Mouse (Mus musculus): ENCODE measurements around the gene Sox6. TPM values are rescaled to one million over a fixed set of nuclear protein-coding genes. Genes with fewer than 3 reads are reported as not detected.

Gene Sox6
- total and polyA plus RNA-seq, 3 experiments, result 2.3 to 162 (median 3.8) TPM

- no peak for TF ChIP-seq TAL1 (conservative IDR thresholded peaks at IDR 0.05; ENCODE audit: low read depth, low read length)
- no peak for TF ChIP-seq POLR2AphosphoS5 (IDR thresholded peaks at IDR 0.05; ENCODE audit: insufficient replicate concordance, low read depth, low read length)
- TF ChIP-seq GATA2 (IDR thresholded peaks at IDR 0.05; ENCODE audit: borderline replicate concordance, low read depth, low read length), result no peak
- no peak for TF ChIP-seq CTCF (IDR thresholded peaks at IDR 0.05; ENCODE audit: low read depth, low read length)
- no peak for TF ChIP-seq GATA1 (IDR thresholded peaks at IDR 0.05; ENCODE audit: borderline replicate concordance, low read length)
- no peak for DNase-seq (ENCODE audit: low spot score)
- ATAC-seq (ENCODE audit: extremely low read depth, insufficient number of reproducible peaks, low FRiP score, poor library complexity, severe bottlenecking), result no peak
These were observed 123.3 kb downstream of the Sox6 start for GRCm38 (mm10) chr7:115915338-115915737.

GRCm38 (mm10) chr7:115910313-115910712 lies 128.3 kb downstream of the Sox6 start:
- DNase-seq (ENCODE audit: low spot score) (no peak), ATAC-seq (ENCODE audit: extremely low read depth, insufficient number of reproducible peaks, low FRiP score, poor library complexity, severe bottlenecking) (no peak)
- Histone ChIP-seq H3K4me3 (ENCODE audit: low read depth, low read length) (no peak overlapping the region), H3K9me3 (replicated peaks) (no peaks in the 10 kb centered on the region), H3K36me3 (replicated peaks) (no peaks in the 10 kb centered on the region), H3K27me3 (ENCODE audit: insufficient read depth, low read length) (peaks cover 13% of the 10 kb centered on the region), H3K4me1 (ENCODE audit: insufficient read depth, low read depth, low read length) (no peaks in the 10 kb centered on the region)
- no peak for TF ChIP-seq TAL1 (conservative IDR thresholded peaks at IDR 0.05; ENCODE audit: low read depth, low read length)
- no peak for TF ChIP-seq GATA2 (IDR thresholded peaks at IDR 0.05; ENCODE audit: borderline replicate concordance, low read depth, low read length)
- no peak for TF ChIP-seq POLR2AphosphoS5 (IDR thresholded peaks at IDR 0.05; ENCODE audit: insufficient replicate concordance, low read depth, low read length)
- TF ChIP-seq CTCF (IDR thresholded peaks at IDR 0.05; ENCODE audit: low read depth, low read length), result no peak
- TF ChIP-seq GATA1 (IDR thresholded peaks at IDR 0.05; ENCODE audit: borderline replicate concordance, low read length), result no peak

More at GRCm38 (mm10) chr7:115915338-115915737, 123.3 kb downstream of the Sox6 start:
- Histone ChIP-seq H3K4me1 (ENCODE audit: insufficient read depth, low read depth, low read length) (no peaks in the 10 kb centered on the region), H3K36me3 (replicated peaks) (no peaks in the 10 kb centered on the region), H3K27me3 (ENCODE audit: insufficient read depth, low read length) (peaks cover 30% of the 10 kb centered on the region), H3K9me3 (replicated peaks) (no peaks in the 10 kb centered on the region), H3K4me3 (ENCODE audit: low read depth, low read length) (no peak overlapping the region)

DNA sequence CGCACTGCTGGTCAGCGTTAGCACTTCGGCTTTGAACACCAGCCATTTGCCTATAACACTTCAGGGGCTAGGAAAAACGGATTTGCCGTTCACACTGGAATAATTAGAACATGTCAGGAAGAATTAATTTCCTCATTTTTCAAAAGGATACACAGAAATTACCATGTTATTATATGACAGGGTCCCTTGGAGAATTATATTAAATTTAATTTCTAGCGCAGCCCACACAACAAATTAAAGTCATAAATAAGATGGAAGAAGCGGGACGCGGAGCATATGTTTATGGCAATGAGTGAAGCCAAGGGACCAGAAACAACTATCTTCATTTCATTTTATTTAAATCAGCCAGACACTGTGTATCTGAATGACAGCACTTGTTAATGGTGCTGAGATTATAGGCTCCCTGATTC lies 133.8 kb downstream of the Sox6 start:
- H3K4me1 ChIP-seq (ENCODE audit: insufficient read depth, low read depth, low read length), result peaks cover 21% of the 10 kb centered on the region
- H3K9me3 ChIP-seq (replicated peaks), result no peaks in the 10 kb centered on the region
- TF ChIP-seq POLR2AphosphoS5 (IDR thresholded peaks at IDR 0.05; ENCODE audit: insufficient replicate concordance, low read depth, low read length) (no peak), GATA1 (IDR thresholded peaks at IDR 0.05; ENCODE audit: borderline replicate concordance, low read length) (no peak), TAL1 (conservative IDR thresholded peaks at IDR 0.05; ENCODE audit: low read depth, low read length) (no peak), CTCF (IDR thresholded peaks at IDR 0.05; ENCODE audit: low read depth, low read length) (no peak), GATA2 (IDR thresholded peaks at IDR 0.05; ENCODE audit: borderline replicate concordance, low read depth, low read length) (no peak)
- no peak overlapping the region; the same call in 1 of the 2 replicates for H3K4me3 ChIP-seq (ENCODE audit: low read depth, low read length)
- DNase-seq (ENCODE audit: low spot score), result no peak
- peaks cover 2% of the 10 kb centered on the region; the same call in 1 of the 2 replicates for H3K27me3 ChIP-seq (ENCODE audit: insufficient read depth, low read length)
- no peaks in the 10 kb centered on the region for H3K36me3 ChIP-seq (replicated peaks)
- ATAC-seq (ENCODE audit: extremely low read depth, insufficient number of reproducible peaks, low FRiP score, poor library complexity, severe bottlenecking), result no peak

DNA sequence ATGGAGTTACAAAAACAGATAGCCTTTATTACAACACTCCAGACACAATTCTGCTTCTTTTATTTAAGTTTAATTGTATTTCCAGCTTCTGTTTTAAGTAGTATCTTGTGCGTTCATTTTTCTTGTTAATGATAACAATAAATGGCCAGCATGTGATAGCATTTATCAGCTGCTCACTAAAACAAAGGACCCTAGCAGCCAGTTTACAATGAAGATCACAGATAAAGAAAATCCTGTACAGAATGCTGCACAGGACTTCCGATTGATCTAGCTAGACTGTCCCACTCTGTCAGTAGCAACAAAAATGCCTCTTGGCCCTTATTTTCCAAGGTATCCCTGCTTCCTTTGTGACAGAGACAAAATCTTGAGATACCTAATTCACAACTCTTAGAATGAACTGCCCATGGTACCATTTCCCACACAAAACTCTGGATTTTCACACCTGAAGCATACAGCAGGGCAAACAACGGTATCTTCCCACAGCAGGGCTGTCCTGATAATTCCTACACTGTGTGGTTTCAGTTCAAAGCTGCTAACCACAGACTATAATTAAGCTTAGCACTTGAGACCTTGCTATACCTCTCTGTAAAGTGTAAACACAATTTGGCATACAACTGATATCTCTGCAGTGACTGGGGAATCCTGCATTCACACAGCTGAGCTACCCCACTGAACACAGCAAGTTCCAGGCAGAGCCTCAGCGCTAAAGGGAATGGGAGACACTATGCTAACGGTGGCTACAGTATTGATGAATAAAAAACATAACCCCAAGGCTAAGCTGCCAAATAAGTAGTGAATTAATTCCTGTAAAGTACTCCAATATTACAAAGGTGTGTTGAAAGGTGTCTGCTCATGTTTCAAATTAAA lies 134.4 kb downstream of the Sox6 start:
- TF ChIP-seq TAL1 (conservative IDR thresholded peaks at IDR 0.05; ENCODE audit: low read depth, low read length) (peak; percentile 56; the same call in 1 of the 2 replicates), GATA2 (IDR thresholded peaks at IDR 0.05; ENCODE audit: borderline replicate concordance, low read depth, low read length) (no peak), CTCF (IDR thresholded peaks at IDR 0.05; ENCODE audit: low read depth, low read length) (no peak), POLR2AphosphoS5 (IDR thresholded peaks at IDR 0.05; ENCODE audit: insufficient replicate concordance, low read depth, low read length) (no peak), GATA1 (IDR thresholded peaks at IDR 0.05; ENCODE audit: borderline replicate concordance, low read length) (no peak)
- Histone ChIP-seq H3K27me3 (ENCODE audit: insufficient read depth, low read length) (peaks cover 2% of the 10 kb centered on the region; the same call in 1 of the 2 replicates), H3K4me3 (ENCODE audit: low read depth, low read length) (no peak overlapping the region; the same call in 1 of the 2 replicates), H3K9me3 (replicated peaks) (no peaks in the 10 kb centered on the region), H3K4me1 (ENCODE audit: insufficient read depth, low read depth, low read length) (peaks cover 21% of the 10 kb centered on the region), H3K36me3 (replicated peaks) (no peaks in the 10 kb centered on the region)
- DNase-seq (ENCODE audit: low spot score) (peak; percentile 9), ATAC-seq (ENCODE audit: extremely low read depth, insufficient number of reproducible peaks, low FRiP score, poor library complexity, severe bottlenecking) (peak; percentile 82)

GRCm38 (mm10) chr7:115903368-115903767 lies 135.2 kb downstream of the Sox6 start:
- peaks cover 2% of the 10 kb centered on the region; the same call in 1 of the 2 replicates for H3K27me3 ChIP-seq (ENCODE audit: insufficient read depth, low read length)
- DNase-seq (ENCODE audit: low spot score), result no peak
- TF ChIP-seq CTCF (IDR thresholded peaks at IDR 0.05; ENCODE audit: low read depth, low read length) (no peak), GATA2 (IDR thresholded peaks at IDR 0.05; ENCODE audit: borderline replicate concordance, low read depth, low read length) (no peak), GATA1 (IDR thresholded peaks at IDR 0.05; ENCODE audit: borderline replicate concordance, low read length) (no peak), TAL1 (conservative IDR thresholded peaks at IDR 0.05; ENCODE audit: low read depth, low read length) (no peak), POLR2AphosphoS5 (IDR thresholded peaks at IDR 0.05; ENCODE audit: insufficient replicate concordance, low read depth, low read length) (no peak)
- H3K9me3 ChIP-seq (replicated peaks), result no peaks in the 10 kb centered on the region
- ATAC-seq (ENCODE audit: extremely low read depth, insufficient number of reproducible peaks, low FRiP score, poor library complexity, severe bottlenecking), result no peak
- H3K4me1 ChIP-seq (ENCODE audit: insufficient read depth, low read depth, low read length), result peaks cover 22% of the 10 kb centered on the region
- no peaks in the 10 kb centered on the region for H3K36me3 ChIP-seq (replicated peaks)
- no peak overlapping the region; the same call in 1 of the 2 replicates for H3K4me3 ChIP-seq (ENCODE audit: low read depth, low read length)

DNA sequence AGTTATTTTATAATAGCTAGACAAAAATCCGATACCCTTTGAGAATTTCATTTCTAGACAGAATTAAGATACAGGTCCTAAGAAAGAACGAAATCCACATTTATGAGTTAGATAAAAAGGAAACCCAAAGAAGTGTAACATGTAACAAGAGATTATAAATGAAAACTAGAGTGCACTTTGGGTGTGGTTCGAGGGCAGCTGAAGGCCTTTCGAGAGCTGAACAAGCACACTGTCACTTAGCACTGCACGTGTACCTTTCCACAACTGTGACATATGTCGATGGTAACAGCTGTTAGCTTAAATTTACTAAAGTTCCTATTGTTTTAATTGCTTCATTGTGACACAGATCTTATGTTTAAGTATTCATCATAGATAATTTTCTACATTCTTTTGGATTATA lies 142.8 kb downstream of the Sox6 start:
- no peaks in the 10 kb centered on the region for H3K27me3 ChIP-seq (ENCODE audit: insufficient read depth, low read length)
- TF ChIP-seq CTCF (IDR thresholded peaks at IDR 0.05; ENCODE audit: low read depth, low read length), result no peak
- H3K36me3 ChIP-seq (replicated peaks), result no peaks in the 10 kb centered on the region
- H3K4me3 ChIP-seq (ENCODE audit: low read depth, low read length), result no peak overlapping the region
- no peak for ATAC-seq (ENCODE audit: extremely low read depth, insufficient number of reproducible peaks, low FRiP score, poor library complexity, severe bottlenecking)
- no peak for DNase-seq (ENCODE audit: low spot score)
- no peaks in the 10 kb centered on the region for H3K9me3 ChIP-seq (replicated peaks)
- peaks cover 43% of the 10 kb centered on the region for H3K4me1 ChIP-seq (ENCODE audit: insufficient read depth, low read depth, low read length)

All from G1E (cell line).